Mouse (Mus musculus) forebrain, embryonic 16.5 days (tissue): ENCODE results near the gene Ssr2. TPM values are rescaled to one million over a fixed set of nuclear protein-coding genes. Genes with fewer than 3 reads are reported as not detected.

ENCODE experiments used
- ATAC-seq: fragments of 200-750 bp; cut with Nextera tagmentation; 2 replicates; pipeline ENCODE4 v1.8.0; 2017; ENCODE audit warnings: mild to moderate bottlenecking, moderate library complexity
- H3K27ac ChIP-seq: fragments of 300-500 bp; sonication (generic); 2 replicates; pipeline ENCODE4 v1.5.1; 2014; ENCODE audit warnings: low read length, control low read depth
- H3K27me3 ChIP-seq: fragments of 300-500 bp; sonication (generic); replicated peaks from 2 replicates; pipeline ENCODE4 v1.6.1; 2014; ENCODE audit warnings: low read length; ENCODE audit not compliant: control insufficient read depth, insufficient read depth
- H3K36me3 ChIP-seq: fragments of 300-500 bp; sonication (generic); 2 replicates; pipeline ENCODE4 v1.6.1; 2014; ENCODE audit not compliant: control insufficient read depth, insufficient read depth
- H3K4me1 ChIP-seq: fragments of 300-500 bp; sonication (generic); replicated peaks from 2 replicates; pipeline ENCODE4 v1.6.1; 2014; ENCODE audit warnings: low read length; ENCODE audit not compliant: control insufficient read depth, insufficient read depth
- H3K4me2 ChIP-seq: fragments of 300-500 bp; sonication (generic); 2 replicates; pipeline ENCODE4 v1.6.1; 2014; ENCODE audit warnings: mild to moderate bottlenecking, low read length, control low read depth
- H3K4me3 ChIP-seq: fragments of 300-500 bp; sonication (generic); replicated peaks from 2 replicates; pipeline ENCODE4 v1.5.1; 2014; ENCODE audit warnings: mild to moderate bottlenecking, low read length, control low read depth
- H3K9ac ChIP-seq: fragments of 300-500 bp; sonication (generic); replicated peaks from 2 replicates; pipeline ENCODE4 v1.6.1; 2014; ENCODE audit warnings: low read depth, low read length, control low read depth
- H3K9me3 ChIP-seq: fragments of 300-500 bp; sonication (generic); 2 replicates; pipeline ENCODE4 v1.6.1; 2016; ENCODE audit warnings: low read length; ENCODE audit not compliant: control insufficient read depth
- WGBS: fragments of 180-500 bp; shearing (Covaris S2); extraction: QIAGEN DNeasy Blood & Tissue Kit; methylation state at CpG from one replicate; pipeline ENCODE4 v1.1.7; 2014; 5-methylcytosine and 5-hydroxymethylcytosine counted together
- polyA plus RNA-seq: library from polyadenylated mRNA; unstranded; fragments of >200 nt; fragmentation: Nextera tagmentation; extraction: Ambion mirVana; gene quantifications from 2 replicates; pipeline ENCODE4 v1.2.1, GENCODE M21; 2015

The Ssr2 gene
- polyA plus RNA-seq: 132 and 140 TPM in 2 replicates

DNA sequence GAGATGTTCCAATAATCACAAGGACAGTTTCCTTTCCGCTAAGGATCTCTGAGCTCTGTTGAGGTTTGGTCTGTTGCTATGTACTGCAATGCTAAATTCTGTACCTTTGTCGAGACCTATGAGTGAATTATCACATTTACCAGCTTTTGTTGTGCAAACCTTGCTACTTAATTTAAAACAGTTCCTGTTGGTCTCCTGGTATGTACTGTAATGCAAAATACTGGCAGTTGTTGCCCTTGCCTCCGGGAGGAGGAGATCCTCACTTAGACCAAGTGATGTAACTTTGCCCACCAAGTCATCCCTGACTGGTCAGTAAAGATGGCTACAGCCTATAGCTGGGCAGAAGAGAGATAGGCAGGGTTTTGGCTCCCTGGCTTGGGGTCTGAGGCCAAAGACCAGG lies at the start of gene Ssr2:
Gene Ssr2 (plus strand): TSS at position 337 of the 400 bp plus-strand sequence.
- no peak for ATAC-seq
- H3K9ac ChIP-seq: no peak within 1 kb of the TSS
- no peak within 1 kb of the TSS for H3K4me3 ChIP-seq
- H3K36me3 ChIP-seq: no peaks in the 10 kb centered on the region
- WGBS: 88% methylated on average over 3 of the region's 3 CpGs
- H3K4me1 ChIP-seq: peaks cover 6% of the 10 kb centered on the region
- H3K9me3 ChIP-seq: no peaks in the 10 kb centered on the region
- no peaks in the 10 kb centered on the region for H3K27me3 ChIP-seq
- no peak within 1 kb of the TSS for H3K27ac ChIP-seq
- H3K4me2 ChIP-seq: no peak within 1 kb of the TSS

GRCm38 (mm10) chr3:88526157-88527131 lies 49.2 kb upstream of the Ssr2 start:
- peak; percentile 69 for ATAC-seq
- Histone ChIP-seq H3K4me2 (peak overlapping the region; percentile 33), H3K27me3 (no peaks in the 10 kb centered on the region), H3K9ac (no peak overlapping the region), H3K27ac (no peak overlapping the region), H3K4me3 (no peak overlapping the region; the same call in 1 of the 2 replicates), H3K9me3 (no peaks in the 10 kb centered on the region), H3K36me3 (0 out of 2 replicates have a peak, but pooled peaks cover 2% of the 10 kb centered on the region), H3K4me1 (peaks cover 58% of the 10 kb centered on the region)
- 30% methylated on average over 17 of the region's 17 CpGs for WGBS

DNA sequence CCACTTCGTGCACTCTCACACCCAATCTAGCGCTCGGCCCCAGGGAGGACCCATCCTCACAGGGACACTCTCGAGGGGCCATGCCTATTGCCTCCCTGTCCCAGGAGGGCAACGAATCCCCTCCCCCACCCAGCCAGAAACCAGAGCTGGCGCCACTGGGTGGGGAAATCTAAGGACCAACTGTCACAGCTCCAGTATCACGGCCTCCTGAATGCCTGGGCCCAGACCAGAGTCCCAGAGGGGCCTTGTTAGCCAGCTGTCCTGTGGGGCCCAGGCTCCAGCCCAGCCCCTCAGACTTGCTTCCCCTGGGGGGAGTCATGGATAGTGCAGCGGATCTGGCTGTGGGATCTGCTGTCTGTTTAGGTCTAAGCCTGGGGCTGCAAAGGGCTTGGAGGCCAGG lies 48.1 kb upstream of the Ssr2 start:
- Histone ChIP-seq H3K36me3 (0 out of 2 replicates have a peak, but pooled peaks cover 2% of the 10 kb centered on the region), H3K27ac (peak overlapping the region; percentile 29), H3K9ac (peak overlapping the region; percentile 51), H3K4me1 (peaks cover 58% of the 10 kb centered on the region), H3K9me3 (no peaks in the 10 kb centered on the region), H3K27me3 (no peaks in the 10 kb centered on the region), H3K4me2 (peak overlapping the region; percentile 38), H3K4me3 (peak overlapping the region; percentile 5; the same call in 1 of the 2 replicates)
- 28% methylated on average over 8 of the region's 8 CpGs for WGBS
- no peak for ATAC-seq

- Histone ChIP-seq H3K9me3 (no peaks in the 10 kb centered on the region), H3K36me3 (0 out of 2 replicates have a peak, but pooled peaks cover 2% of the 10 kb centered on the region), H3K4me3 (no peak overlapping the region), H3K9ac (no peak overlapping the region), H3K4me1 (peaks cover 58% of the 10 kb centered on the region), H3K27me3 (no peaks in the 10 kb centered on the region), H3K27ac (no peak overlapping the region), H3K4me2 (peak overlapping the region; percentile 94)
- no peak for ATAC-seq
- WGBS: 76% methylated on average over 11 of the region's 11 CpGs
Measured at GRCm38 (mm10) chr3:88528646-88529045, 47.0 kb upstream of the Ssr2 start.

GRCm38 (mm10) chr3:88529204-88530000 lies 46.3 kb upstream of the Ssr2 start:
- H3K9me3 ChIP-seq: no peaks in the 10 kb centered on the region
- H3K27me3 ChIP-seq: no peaks in the 10 kb centered on the region
- no peak for ATAC-seq
- peaks cover 56% of the 10 kb centered on the region for H3K4me1 ChIP-seq
- H3K27ac ChIP-seq: peak overlapping the region; percentile 99
- 0 out of 2 replicates have a peak, but pooled peaks cover 2% of the 10 kb centered on the region for H3K36me3 ChIP-seq
- peak overlapping the region; percentile 90 for H3K4me3 ChIP-seq
- WGBS: 18% methylated on average over 7 of the region's 7 CpGs
- peak overlapping the region; percentile 96 for H3K9ac ChIP-seq
- H3K4me2 ChIP-seq: peak overlapping the region; percentile 94

DNA sequence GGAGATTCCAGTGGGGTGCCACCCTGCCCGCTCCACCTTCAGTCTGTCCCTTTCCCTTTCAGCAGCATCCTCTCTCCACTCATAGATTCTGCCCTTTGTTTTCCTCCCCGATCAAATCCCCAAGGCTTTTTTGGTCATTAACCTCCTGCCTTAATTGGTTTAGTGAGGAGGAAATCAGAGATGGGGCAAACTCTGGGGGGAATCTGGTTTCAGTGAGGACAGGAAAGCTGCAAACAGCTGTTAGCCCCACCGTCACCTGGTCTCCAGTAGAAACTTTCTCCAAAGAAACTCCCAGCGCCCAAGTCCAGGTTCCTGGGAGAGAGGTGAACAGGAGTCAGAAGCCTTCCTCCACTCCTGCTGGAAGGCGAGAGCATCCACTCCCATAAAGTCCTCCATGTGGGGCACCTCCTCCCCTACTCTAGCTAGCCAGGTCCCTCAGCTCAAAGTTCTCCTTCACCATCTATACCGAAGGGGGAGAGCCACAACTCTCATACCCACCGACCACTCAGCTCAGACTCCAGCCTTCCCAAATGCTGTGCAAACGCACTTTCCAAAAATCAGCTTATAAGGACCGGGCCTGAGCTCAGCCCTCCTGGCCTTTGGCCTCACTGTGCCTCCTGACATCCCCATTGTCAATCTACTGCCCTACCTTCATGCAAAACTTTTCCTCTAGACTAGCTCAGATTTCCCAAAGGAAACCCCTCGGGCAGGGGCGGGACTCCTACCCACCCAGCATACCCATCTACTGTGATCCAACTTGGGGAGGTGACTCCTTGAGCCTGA lies 45.4 kb upstream of the Ssr2 start:
- no peaks in the 10 kb centered on the region for H3K9me3 ChIP-seq
- peak overlapping the region; percentile 96 for H3K9ac ChIP-seq
- WGBS: 4% methylated on average over 11 of the region's 11 CpGs
- H3K36me3 ChIP-seq: no peaks in the 10 kb centered on the region
- peak overlapping the region; percentile 99 for H3K27ac ChIP-seq
- H3K27me3 ChIP-seq: no peaks in the 10 kb centered on the region
- ATAC-seq: no peak
- peak overlapping the region; percentile 94 for H3K4me2 ChIP-seq
- H3K4me1 ChIP-seq: peaks cover 61% of the 10 kb centered on the region
- peak overlapping the region; percentile 90 for H3K4me3 ChIP-seq

GRCm38 (mm10) chr3:88531348-88532298 lies 44.1 kb upstream of the Ssr2 start:
- H3K27ac ChIP-seq: peak overlapping the region; percentile 99
- peak overlapping the region; percentile 96 for H3K9ac ChIP-seq
- H3K4me3 ChIP-seq: peak overlapping the region; percentile 90
- H3K36me3 ChIP-seq: peaks cover 4% of the 10 kb centered on the region; the same call in 1 of the 2 replicates
- H3K27me3 ChIP-seq: no peaks in the 10 kb centered on the region
- H3K4me2 ChIP-seq: peak overlapping the region; percentile 94
- H3K4me1 ChIP-seq: peaks cover 63% of the 10 kb centered on the region
- no peaks in the 10 kb centered on the region for H3K9me3 ChIP-seq
- under 1% methylated on average over 57 of the region's 63 CpGs for WGBS
- ATAC-seq: peak; percentile 85

DNA sequence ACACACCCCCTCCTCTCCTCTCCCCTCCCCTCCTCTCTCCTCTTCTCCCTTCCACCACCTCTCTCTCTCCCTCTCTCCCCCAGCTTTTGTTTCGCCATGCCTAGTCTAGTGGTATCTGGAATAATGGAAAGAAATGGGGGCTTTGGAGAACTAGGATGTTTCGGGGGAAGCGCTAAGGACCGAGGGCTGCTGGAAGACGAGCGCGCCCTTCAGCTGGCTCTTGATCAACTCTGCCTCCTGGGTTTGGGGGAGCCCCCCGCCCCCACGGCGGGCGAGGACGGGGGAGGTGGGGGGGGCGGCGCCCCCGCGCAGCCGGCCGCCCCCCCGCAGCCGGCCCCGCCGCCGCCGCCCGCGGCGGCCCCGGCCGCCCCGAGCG lies 43.4 kb upstream of the Ssr2 start, which contains the start of gene Mex3a:
Gene Mex3a (plus strand): TSS at position 97 of the 376 bp plus-strand sequence.
- peak within 1 kb of the TSS; percentile 99 for H3K27ac ChIP-seq
- no peak; the same call in 1 of the 2 replicates for ATAC-seq

More for the DNA sequence above, 43.4 kb upstream of the Ssr2 start, which contains the start of gene Mex3a:
- 1% methylated on average over 16 of the region's 31 CpGs for WGBS
- H3K9ac ChIP-seq: peak within 1 kb of the TSS; percentile 96
- H3K27me3 ChIP-seq: no peaks in the 10 kb centered on the region
- peaks cover 65% of the 10 kb centered on the region for H3K4me1 ChIP-seq
- peak within 1 kb of the TSS; percentile 90 for H3K4me3 ChIP-seq
- H3K4me2 ChIP-seq: peak within 1 kb of the TSS; percentile 94
- H3K9me3 ChIP-seq: no peaks in the 10 kb centered on the region
- peaks cover 8% of the 10 kb centered on the region; the same call in 1 of the 2 replicates for H3K36me3 ChIP-seq
